Mouse (Mus musculus): ENCODE data around the gene Hectd3.

Gene Hectd3

GRCm38 (mm10) chr4:116995131-116995797, at the start of gene Hectd3:
Hectd3 (plus strand) TSS chr4:116995317.
- peak; percentile 68 to 71 for DNase-seq

- peak in 1 of 2 experiments; percentile 11 for DNase-seq
Observed at GRCm38 (mm10) chr4:116951642-116952041, 43.5 kb upstream of the Hectd3 start.

- no peak for DNase-seq
Observed at GRCm38 (mm10) chr4:116954951-116955350, 40.2 kb upstream of the Hectd3 start.

GRCm38 (mm10) chr4:116976503-116976902, 18.6 kb upstream of the Hectd3 start:
- DNase-seq, result no peak

GRCm38 (mm10) chr4:116985681-116986080, 9.4 kb upstream of the Hectd3 start:
- DNase-seq, result no peak

- DNase-seq, result peak; percentile 78 to 80
Observed at GRCm38 (mm10) chr4:116986400-116987121, 8.6 kb upstream of the Hectd3 start.

- DNase-seq, result no peak
Observed at GRCm38 (mm10) chr4:116987122-116987456, 8.0 kb upstream of the Hectd3 start.

GRCm38 (mm10) chr4:116989731-116990130, 5.4 kb upstream of the Hectd3 start:
- DNase-seq, result no peak

- DNase-seq, result peak; percentile 92
Observed at GRCm38 (mm10) chr4:116991366-116991765, 3.8 kb upstream of the Hectd3 start.

- peak; percentile 94 to 96 for DNase-seq
Observed at GRCm38 (mm10) chr4:116993672-116994621, 1.2 kb upstream of the Hectd3 start, which contains the start of gene Urod. Urod (minus strand) TSS chr4:116994413.

GRCm38 (mm10) chr4:116995798-116996135, 650 bp downstream of the Hectd3 start:
- DNase-seq, result peak; percentile 66 to 71

- DNase-seq, result no peak
Observed at GRCm38 (mm10) chr4:116999513-117000154, 4.5 kb downstream of the Hectd3 start.

- no peak for DNase-seq
Observed at GRCm38 (mm10) chr4:117001957-117002356, 6.8 kb downstream of the Hectd3 start.

- DNase-seq, result peak; percentile 62 to 65
Observed at GRCm38 (mm10) chr4:117002543-117003521, 7.7 kb downstream of the Hectd3 start.

- DNase-seq, result no peak
Observed at GRCm38 (mm10) chr4:117004649-117005048, 9.5 kb downstream of the Hectd3 start.

GRCm38 (mm10) chr4:117005611-117006400, 10.7 kb downstream of the Hectd3 start:
- no peak for DNase-seq

GRCm38 (mm10) chr4:117007058-117007457, 11.9 kb downstream of the Hectd3 start:
- DNase-seq, result no peak

- DNase-seq, result no peak
Observed at GRCm38 (mm10) chr4:117010231-117010630, 15.1 kb downstream of the Hectd3 start.

GRCm38 (mm10) chr4:117013596-117013995, 18.5 kb downstream of the Hectd3 start:
- DNase-seq, result no peak

- DNase-seq, result no peak
Observed at GRCm38 (mm10) chr4:117014901-117015415, 19.8 kb downstream of the Hectd3 start.

Measured in cerebellum, adult 18-20 months (tissue).